Mouse (Mus musculus) heart, postnatal 0 days (tissue): Measurements from ENCODE around the gene Gzmm.

Experiments used
- CTCF ChIP-seq: IDR thresholded peaks from 2 replicates; pipeline ENCODE4 v1.5.1; 2016; ENCODE audit warnings: antibody characterized with exemption, control low read depth, low read depth
- EP300 ChIP-seq: IDR thresholded peaks from 2 replicates; pipeline ENCODE4 v1.6.1; 2016; ENCODE audit warnings: antibody characterized with exemption, low read depth

- TF ChIP-seq CTCF: no peak
- TF ChIP-seq EP300: no peak
Measured at GRCm38 (mm10) chr10:79668076-79668475, 20.7 kb upstream of the Gzmm start.
